Mouse (Mus musculus) heart, embryonic 11.5 days (tissue): ENCODE results near the gene Kyat1. TPM values are rescaled to one million over a fixed set of nuclear protein-coding genes. Genes with fewer than 3 reads are reported as not detected.

ENCODE experiments used
- ATAC-seq: fragments of 200-750 bp; cut with Nextera tagmentation; replicated peaks from 2 replicates; pipeline ENCODE4 v1.8.0; 2017; ENCODE audit warnings: moderate library complexity; ENCODE audit not compliant: insufficient number of reproducible peaks, low FRiP score, low TSS enrichment
- H3K27ac ChIP-seq: fragments of 300-500 bp; sonication (generic); 2 replicates; pipeline ENCODE4 v1.5.1; 2014; ENCODE audit warnings: mild to moderate bottlenecking, low read depth, low read length
- H3K27me3 ChIP-seq: fragments of 300-500 bp; sonication (generic); 2 replicates; pipeline ENCODE4 v1.6.1; 2014; ENCODE audit warnings: mild to moderate bottlenecking, low read length, mixed read lengths; ENCODE audit not compliant: control insufficient read depth, insufficient read depth
- H3K36me3 ChIP-seq: fragments of 300-500 bp; sonication (generic); 2 replicates; pipeline ENCODE4 v1.6.1; 2014; ENCODE audit warnings: mild to moderate bottlenecking, low read length, moderate library complexity, mixed read lengths; ENCODE audit not compliant: control insufficient read depth, insufficient read depth
- H3K4me1 ChIP-seq: fragments of 300-500 bp; sonication (generic); 2 replicates; pipeline ENCODE4 v1.6.1; 2014; ENCODE audit warnings: low read length; ENCODE audit not compliant: control insufficient read depth, insufficient read depth
- H3K4me2 ChIP-seq: fragments of 300-500 bp; sonication (generic); 2 replicates; pipeline ENCODE4 v1.6.1; 2014; ENCODE audit warnings: mild to moderate bottlenecking, moderate library complexity
- H3K4me3 ChIP-seq: fragments of 300-500 bp; sonication (generic); 2 replicates; pipeline ENCODE4 v1.5.1; 2014; ENCODE audit warnings: low read depth, low read length
- H3K9ac ChIP-seq: fragments of 300-500 bp; sonication (generic); 2 replicates; pipeline ENCODE4 v1.6.1; 2014; ENCODE audit warnings: mild to moderate bottlenecking, low read depth, low read length, moderate library complexity
- H3K9me3 ChIP-seq: fragments of 300-500 bp; sonication (generic); replicated peaks from 2 replicates; pipeline ENCODE4 v1.6.1; 2016; ENCODE audit warnings: low read length; ENCODE audit not compliant: control insufficient read depth
- WGBS: fragments of 180-500 bp; shearing (Covaris S2); extraction: QIAGEN DNeasy Blood & Tissue Kit; methylation state at CpG from one replicate; pipeline ENCODE4 v1.1.7; 2014; ENCODE audit not compliant: insufficient replicate concordance; 5-methylcytosine and 5-hydroxymethylcytosine counted together
- polyA plus RNA-seq: library from polyadenylated mRNA; unstranded; fragments of >200 nt; fragmentation: Nextera tagmentation; extraction: Ambion mirVana; gene quantifications from 2 replicates; pipeline ENCODE4 v1.2.1, GENCODE M21; 2014

Gene Kyat1
- polyA plus RNA-seq, 1 experiment from 2014 or later = 13.6 TPM

DNA sequence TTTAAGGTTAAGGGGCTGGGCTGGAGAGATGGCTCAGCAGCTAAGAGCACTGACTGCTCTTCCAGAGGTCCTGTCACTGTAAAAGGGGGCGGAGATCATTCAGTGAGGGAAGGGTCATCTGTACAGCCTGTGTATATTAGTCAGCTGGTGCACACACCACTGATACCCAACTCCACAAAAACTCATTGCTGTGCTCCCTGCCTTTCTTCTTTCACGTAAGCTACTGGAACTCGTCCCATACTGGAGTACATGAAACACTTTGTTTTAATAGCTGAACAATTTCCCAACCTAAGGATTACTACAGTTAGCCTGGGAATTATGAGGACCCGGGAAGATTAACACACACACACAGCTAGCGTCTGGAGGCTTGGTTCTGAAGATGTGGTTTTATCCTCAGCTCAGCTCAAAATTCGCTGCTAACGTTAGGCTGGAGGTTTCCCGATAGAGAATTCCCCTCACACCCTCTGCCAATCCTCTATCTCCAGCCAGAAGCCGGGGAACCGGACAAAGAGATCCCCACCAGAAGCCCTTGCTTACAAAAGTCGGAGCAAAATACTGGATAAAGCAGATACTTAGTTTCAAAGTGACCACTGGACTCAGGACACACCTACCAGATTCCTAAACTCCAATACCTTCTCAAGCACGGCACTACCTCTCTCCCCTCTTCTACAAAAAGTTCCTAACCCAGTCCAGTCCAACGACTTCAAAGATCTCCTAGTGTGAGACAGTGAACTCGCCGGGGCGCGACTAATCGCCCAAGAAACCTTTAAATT, 31.0 kb upstream of the Kyat1 start:
- no peaks in the 10 kb centered on the region for H3K27me3 ChIP-seq
- no peaks in the 10 kb centered on the region for H3K9me3 ChIP-seq
- H3K4me3 ChIP-seq = peak overlapping the region; percentile 95
- H3K4me1 ChIP-seq = peaks cover 30% of the 10 kb centered on the region
- WGBS = 4% methylated on average over 18 of the region's 18 CpGs
- H3K36me3 ChIP-seq = peaks cover 10% of the 10 kb centered on the region
- H3K9ac ChIP-seq = peak overlapping the region; percentile 94
- peak overlapping the region; percentile 92 for H3K27ac ChIP-seq
- H3K4me2 ChIP-seq = peak overlapping the region; percentile 97
- no peak for ATAC-seq

DNA sequence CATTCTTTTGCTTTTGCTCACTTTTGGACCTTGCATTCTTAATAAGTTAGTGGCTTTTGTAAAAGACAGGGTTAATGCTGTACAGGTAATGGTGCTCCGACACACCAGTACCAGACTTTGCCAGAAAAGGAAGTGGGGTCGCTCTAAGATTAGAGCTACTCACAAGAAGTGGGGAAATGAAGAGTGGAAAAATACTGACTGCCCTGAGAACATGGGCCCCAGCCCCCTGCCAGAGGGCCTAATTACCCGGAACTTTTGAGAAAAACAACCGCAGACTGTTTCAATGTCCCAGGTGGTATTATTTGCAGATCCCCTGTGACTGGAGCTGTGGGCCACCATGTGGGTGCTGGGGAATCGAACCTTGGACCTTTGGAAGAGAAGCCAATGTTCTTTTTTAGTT, 29.9 kb upstream of the Kyat1 start:
- H3K27ac ChIP-seq = no peak overlapping the region
- H3K4me3 ChIP-seq = no peak overlapping the region

DNA sequence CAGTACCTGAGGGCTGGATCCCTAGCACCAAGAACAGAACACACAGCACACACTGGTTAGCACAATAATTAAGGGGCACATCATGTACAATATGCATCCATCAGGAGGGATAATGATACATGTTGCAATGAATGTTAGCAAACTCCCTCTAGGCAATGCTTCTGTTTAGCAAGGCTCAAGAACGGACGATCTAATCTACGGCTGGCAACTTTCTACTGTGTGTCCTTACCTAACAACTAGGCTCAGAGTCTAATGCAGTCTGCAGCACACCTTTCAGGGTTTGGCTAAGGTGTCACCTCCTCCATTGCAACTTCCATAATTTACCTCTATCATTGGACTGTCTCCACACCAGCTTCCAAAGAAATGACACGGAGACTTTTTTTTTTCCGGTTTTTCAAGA, 10.6 kb upstream of the Kyat1 start:
- H3K4me1 ChIP-seq = no peaks in the 10 kb centered on the region
- no peaks in the 10 kb centered on the region for H3K9me3 ChIP-seq
- no peak overlapping the region for H3K9ac ChIP-seq
- ATAC-seq = no peak
- no peaks in the 10 kb centered on the region for H3K27me3 ChIP-seq
- 92% methylated on average over 5 of the region's 5 CpGs for WGBS
- no peaks in the 10 kb centered on the region for H3K36me3 ChIP-seq
- H3K4me3 ChIP-seq = no peak overlapping the region
- no peak overlapping the region for H3K27ac ChIP-seq
- H3K4me2 ChIP-seq = no peak overlapping the region

More for the DNA sequence above, 29.9 kb upstream of the Kyat1 start:
- Histone ChIP-seq H3K4me1 (peaks cover 22% of the 10 kb centered on the region), H3K36me3 (no peaks in the 10 kb centered on the region; the same call in 1 of the 2 replicates), H3K27me3 (no peaks in the 10 kb centered on the region), H3K4me2 (no peak overlapping the region), H3K9ac (no peak overlapping the region), H3K9me3 (0 out of 2 replicates have a peak, but pooled peaks cover 2% of the 10 kb centered on the region)
- 73% methylated on average over 5 of the region's 5 CpGs for WGBS
- ATAC-seq = no peak

DNA sequence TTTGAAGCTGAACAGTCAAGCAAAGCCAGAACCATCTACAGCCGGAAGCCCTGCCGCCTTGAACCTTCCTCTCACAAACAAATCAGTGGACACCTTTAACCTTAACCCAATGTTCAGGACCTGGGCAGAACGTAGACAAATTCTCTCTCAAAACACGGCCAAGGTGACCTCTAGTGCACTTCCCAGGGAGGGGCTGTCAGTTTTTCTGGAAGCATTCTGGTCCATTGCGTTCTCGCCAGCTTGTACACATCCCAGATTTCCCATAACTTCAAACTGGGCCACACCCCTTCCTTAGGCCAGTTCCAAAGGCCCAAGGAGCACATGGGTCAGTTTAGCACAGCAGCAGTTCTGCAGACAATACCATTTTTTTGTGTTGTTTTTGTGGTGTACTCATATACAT, 9.8 kb upstream of the Kyat1 start:
- 70% methylated on average over 6 of the region's 6 CpGs for WGBS
- no peaks in the 10 kb centered on the region for H3K9me3 ChIP-seq

DNA sequence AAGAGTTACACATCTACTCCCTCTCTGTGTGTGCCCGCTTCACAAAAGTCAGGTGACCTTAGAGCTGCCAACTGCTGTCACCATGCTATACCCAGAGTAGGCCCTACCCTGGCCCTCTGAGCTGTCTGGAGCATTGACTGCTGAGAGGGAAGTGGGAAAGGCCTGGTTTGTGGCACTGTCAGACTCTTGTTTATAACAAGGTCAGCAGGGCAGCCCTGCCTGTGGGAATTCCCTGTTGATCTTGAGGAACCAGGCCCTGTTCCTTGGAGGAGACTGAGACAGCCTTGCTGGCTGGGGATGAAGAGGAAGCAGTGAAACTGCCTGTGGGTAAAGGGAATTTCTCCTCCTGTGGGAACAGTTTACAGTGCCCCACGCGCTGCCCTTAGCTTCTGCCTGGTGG, 9.1 kb upstream of the Kyat1 start:
- 0 out of 2 replicates have a peak, but pooled peaks have one; percentile 35 for ATAC-seq
- Histone ChIP-seq H3K9me3 (no peaks in the 10 kb centered on the region), H3K9ac (no peak overlapping the region), H3K27me3 (no peaks in the 10 kb centered on the region), H3K4me2 (no peak overlapping the region), H3K36me3 (no peaks in the 10 kb centered on the region), H3K4me3 (no peak overlapping the region), H3K27ac (peak overlapping the region; percentile 42; the same call in 1 of the 2 replicates), H3K4me1 (no peaks in the 10 kb centered on the region)
- 88% methylated on average over 3 of the region's 3 CpGs for WGBS

More for the DNA sequence above, 9.8 kb upstream of the Kyat1 start:
- no peak overlapping the region for H3K27ac ChIP-seq
- H3K4me3 ChIP-seq = no peak overlapping the region
- no peaks in the 10 kb centered on the region for H3K4me1 ChIP-seq
- no peaks in the 10 kb centered on the region for H3K27me3 ChIP-seq
- no peak for ATAC-seq
- no peak overlapping the region for H3K4me2 ChIP-seq
- H3K9ac ChIP-seq = no peak overlapping the region
- H3K36me3 ChIP-seq = no peaks in the 10 kb centered on the region

DNA sequence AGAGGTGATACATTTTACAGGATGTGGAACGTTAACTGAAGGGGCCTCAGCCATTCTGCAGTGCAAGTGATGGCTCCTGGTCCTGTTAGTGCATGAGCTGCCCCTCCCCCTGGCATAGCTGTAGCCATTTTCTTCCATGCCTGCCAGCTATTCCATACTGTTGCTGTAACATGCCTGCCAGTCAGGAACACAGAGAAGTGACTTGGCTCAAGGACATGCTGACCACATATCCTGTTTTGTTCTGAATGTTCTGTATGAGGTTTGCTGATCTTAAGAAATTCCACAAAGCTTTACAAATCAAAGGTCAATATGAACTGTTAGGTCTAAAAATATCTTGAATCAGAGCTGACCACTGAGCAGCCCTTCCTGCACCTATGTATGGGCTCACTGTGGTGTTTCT, 7.3 kb upstream of the Kyat1 start:
- no peaks in the 10 kb centered on the region for H3K27me3 ChIP-seq
- H3K4me3 ChIP-seq = no peak overlapping the region
- no peaks in the 10 kb centered on the region for H3K36me3 ChIP-seq
- H3K4me2 ChIP-seq = no peak overlapping the region
- H3K9me3 ChIP-seq = no peaks in the 10 kb centered on the region
- H3K27ac ChIP-seq = no peak overlapping the region
- no peak overlapping the region for H3K9ac ChIP-seq
- no peaks in the 10 kb centered on the region for H3K4me1 ChIP-seq
- 70% methylated on average over 1 of the region's 1 CpGs for WGBS
- ATAC-seq = no peak

DNA sequence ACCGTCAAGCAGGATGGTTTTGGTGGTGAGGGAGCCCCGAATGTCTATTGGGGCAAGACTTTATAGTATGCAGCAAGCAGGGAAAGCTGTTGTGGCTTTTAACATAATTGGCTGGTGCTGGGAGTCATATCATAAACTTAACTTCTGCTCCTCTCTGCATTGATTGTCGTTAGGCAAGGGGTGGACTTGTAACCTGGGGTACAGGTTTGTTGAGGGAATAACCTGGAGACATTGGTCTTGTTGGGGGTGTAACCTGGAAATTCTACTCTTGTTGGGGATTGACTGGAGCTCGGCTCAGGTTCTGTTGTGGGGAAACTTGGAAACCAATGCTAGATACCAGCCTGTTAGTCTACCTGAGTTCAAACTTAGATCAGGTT, 6.5 kb upstream of the Kyat1 start:
- ATAC-seq = no peak
- Histone ChIP-seq H3K27me3 (no peaks in the 10 kb centered on the region), H3K4me3 (no peak overlapping the region), H3K36me3 (no peaks in the 10 kb centered on the region), H3K9me3 (no peaks in the 10 kb centered on the region), H3K27ac (no peak overlapping the region), H3K4me1 (no peaks in the 10 kb centered on the region), H3K9ac (no peak overlapping the region), H3K4me2 (no peak overlapping the region)
- WGBS = 67% methylated on average over 4 of the region's 4 CpGs

DNA sequence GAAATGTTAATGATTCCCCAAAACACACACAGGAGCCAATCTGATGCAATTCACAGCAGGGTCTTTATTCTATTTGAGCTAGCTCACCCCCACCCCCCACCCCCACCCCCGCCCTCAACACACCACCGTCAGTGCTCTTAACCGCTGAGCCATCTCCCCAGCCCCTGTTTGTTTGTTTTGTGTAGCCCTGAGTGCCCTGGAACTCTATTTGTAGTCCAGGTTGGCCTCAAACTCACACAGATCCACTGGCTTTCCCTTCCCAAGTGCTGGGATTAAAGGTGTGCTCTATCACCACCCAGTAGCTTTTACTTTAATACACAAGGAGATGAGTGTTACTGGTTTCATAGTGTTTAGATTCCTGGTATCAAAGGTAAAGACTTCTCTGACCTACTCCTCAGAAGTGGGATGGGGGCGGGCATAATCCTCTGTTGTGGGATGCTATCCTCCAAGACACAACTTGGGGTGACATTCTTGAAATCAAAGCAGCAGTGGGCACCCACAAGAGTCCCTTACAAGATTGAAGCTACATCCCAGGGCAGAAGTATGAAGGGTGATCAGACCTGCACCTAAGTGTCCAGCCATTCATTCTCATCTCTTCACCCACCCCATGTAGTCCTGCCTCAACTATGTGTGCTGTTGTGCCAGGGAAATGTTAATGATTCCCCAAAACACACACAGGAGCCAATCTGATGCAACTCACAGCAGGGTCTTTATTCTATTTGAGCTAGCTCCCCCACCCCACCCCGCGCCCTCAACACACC, 5.9 kb upstream of the Kyat1 start:
- Histone ChIP-seq H3K9me3 (no peaks in the 10 kb centered on the region), H3K4me2 (no peak overlapping the region), H3K27ac (no peak overlapping the region), H3K9ac (no peak overlapping the region), H3K36me3 (no peaks in the 10 kb centered on the region), H3K4me1 (no peaks in the 10 kb centered on the region), H3K27me3 (no peaks in the 10 kb centered on the region), H3K4me3 (no peak overlapping the region)
- no peak for ATAC-seq
- 64% methylated on average over 6 of the region's 6 CpGs for WGBS
